Mouse (Mus musculus) small intestine, adult 2 months (tissue): ENCODE data around the gene Gfod1. TPM values are rescaled to one million over a fixed set of nuclear protein-coding genes. Genes with fewer than 3 reads are reported as not detected.

Experiments used
- H3K27ac ChIP-seq: fragments of 200-500 bp; 2 replicates; pipeline ENCODE4 v1.5.1; 2012; ENCODE audit warnings: low read depth, low read length, control low read depth, inconsistent platforms; ENCODE audit not compliant: insufficient read depth
- H3K27me3 ChIP-seq: fragments of 200-500 bp; 2 replicates; pipeline ENCODE4 v1.6.1; 2012; ENCODE audit warnings: mild to moderate bottlenecking, moderate library complexity, low read length, inconsistent platforms; ENCODE audit not compliant: control insufficient read depth, insufficient read depth
- H3K36me3 ChIP-seq: fragments of 200-500 bp; 2 replicates; pipeline ENCODE4 v1.6.1; 2012; ENCODE audit warnings: mild to moderate bottlenecking, low read length, control low read depth, inconsistent platforms; ENCODE audit not compliant: control insufficient read depth, insufficient read depth
- H3K4me1 ChIP-seq: fragments of 200-500 bp; 2 replicates; pipeline ENCODE4 v1.6.1; 2012; ENCODE audit warnings: low read length, inconsistent platforms, mixed read lengths; ENCODE audit not compliant: control insufficient read depth, insufficient read depth, insufficient read length
- H3K4me3 ChIP-seq: fragments of 200-500 bp; 2 replicates; pipeline ENCODE4 v1.5.1; 2012; ENCODE audit warnings: low read depth, mild to moderate bottlenecking, control low read depth, inconsistent platforms, low read length, moderate library complexity
- CTCF ChIP-seq: fragments of 200-500 bp; IDR thresholded peaks from 2 replicates; pipeline ENCODE4 v1.5.1; 2012; ENCODE audit warnings: low read depth, mild to moderate bottlenecking, control low read depth, inconsistent platforms, low read length, moderate library complexity, mixed read lengths; ENCODE audit not compliant: insufficient replicate concordance, insufficient read length; ENCODE audit errors: extremely low read depth
- POLR2A ChIP-seq: fragments of 200-500 bp; IDR thresholded peaks from 2 replicates; pipeline ENCODE4 v1.6.1; 2012; ENCODE audit warnings: low read depth, mild to moderate bottlenecking, control low read depth, inconsistent platforms, low read length, moderate library complexity
- whole genome bisulfite sequencing: fragments of 180-500 bp; shearing (Covaris S2); methylation state at CpG from one replicate; pipeline ENCODE4 v1.1.7; 2018; 5-methylcytosine and 5-hydroxymethylcytosine counted together
- polyA plus RNA-seq: library from polyadenylated mRNA; depleted of rRNA; stranded (reverse); fragments of >200 nt; gene quantifications from 2 replicates; pipeline ENCODE4 v1.2.3, GENCODE M21; 2012

Gfod1 gene
- polyA plus RNA-seq, 1 experiment = 4.3 TPM

- Histone ChIP-seq H3K4me3 (no peak overlapping the region), H3K27me3 (no peaks in the 10 kb centered on the region), H3K36me3 (no peaks in the 10 kb centered on the region), H3K27ac (no peak overlapping the region), H3K4me1 (peaks cover 9% of the 10 kb centered on the region; the same call in 1 of the 2 replicates)
- WGBS = 76% methylated on average over 5 of the region's 5 CpGs
- TF ChIP-seq POLR2A (no peak), CTCF (no peak)
Observed at GRCm38 (mm10) chr13:43299171-43299570, 4.8 kb downstream of the Gfod1 start.

GRCm38 (mm10) chr13:43297526-43297925, 6.4 kb downstream of the Gfod1 start:
- TF ChIP-seq CTCF (no peak), POLR2A (no peak)
- Histone ChIP-seq H3K36me3 (no peaks in the 10 kb centered on the region), H3K27ac (no peak overlapping the region), H3K4me3 (no peak overlapping the region), H3K27me3 (no peaks in the 10 kb centered on the region), H3K4me1 (peaks cover 9% of the 10 kb centered on the region; the same call in 1 of the 2 replicates)
- WGBS = 87% methylated on average over 5 of the region's 5 CpGs

GRCm38 (mm10) chr13:43296140-43296805, 7.7 kb downstream of the Gfod1 start:
- Histone ChIP-seq H3K4me3 (no peak overlapping the region), H3K4me1 (peaks cover 5% of the 10 kb centered on the region; the same call in 1 of the 2 replicates), H3K27me3 (no peaks in the 10 kb centered on the region), H3K36me3 (no peaks in the 10 kb centered on the region), H3K27ac (no peak overlapping the region)
- 46% methylated on average over 7 of the region's 7 CpGs for WGBS
- TF ChIP-seq POLR2A (no peak), CTCF (no peak)

GRCm38 (mm10) chr13:43295684-43296083, 8.3 kb downstream of the Gfod1 start:
- H3K4me3 ChIP-seq = no peak overlapping the region
- TF ChIP-seq POLR2A = no peak
- TF ChIP-seq CTCF = no peak
- no peaks in the 10 kb centered on the region; the same call in 1 of the 2 replicates for H3K4me1 ChIP-seq
- WGBS = 85% methylated on average over 7 of the region's 7 CpGs
- no peaks in the 10 kb centered on the region for H3K36me3 ChIP-seq
- no peaks in the 10 kb centered on the region for H3K27me3 ChIP-seq
- no peak overlapping the region for H3K27ac ChIP-seq

- H3K36me3 ChIP-seq = no peaks in the 10 kb centered on the region
- 59% methylated on average over 7 of the region's 7 CpGs for WGBS
Observed at GRCm38 (mm10) chr13:43294957-43295590, 8.9 kb downstream of the Gfod1 start.

GRCm38 (mm10) chr13:43292892-43293291, 11.1 kb downstream of the Gfod1 start:
- no peak for TF ChIP-seq CTCF
- no peak for TF ChIP-seq POLR2A

More at GRCm38 (mm10) chr13:43294957-43295590, 8.9 kb downstream of the Gfod1 start:
- no peaks in the 10 kb centered on the region for H3K4me1 ChIP-seq
- H3K27ac ChIP-seq = 0 out of 2 replicates have a peak overlapping the region, but pooled peaks have one; percentile 0
- no peak overlapping the region for H3K4me3 ChIP-seq
- TF ChIP-seq CTCF (no peak), POLR2A (no peak)
- H3K27me3 ChIP-seq = no peaks in the 10 kb centered on the region

GRCm38 (mm10) chr13:43289076-43289475, 14.9 kb downstream of the Gfod1 start:
- no peaks in the 10 kb centered on the region for H3K36me3 ChIP-seq
- TF ChIP-seq POLR2A = no peak
- WGBS = 82% methylated on average over 6 of the region's 6 CpGs
- H3K4me1 ChIP-seq = no peaks in the 10 kb centered on the region; the same call in 1 of the 2 replicates
- H3K4me3 ChIP-seq = no peak overlapping the region
- no peak overlapping the region for H3K27ac ChIP-seq
- no peaks in the 10 kb centered on the region for H3K27me3 ChIP-seq

More at GRCm38 (mm10) chr13:43292892-43293291, 11.1 kb downstream of the Gfod1 start:
- Histone ChIP-seq H3K4me1 (no peaks in the 10 kb centered on the region), H3K4me3 (no peak overlapping the region), H3K36me3 (no peaks in the 10 kb centered on the region), H3K27ac (no peak overlapping the region), H3K27me3 (no peaks in the 10 kb centered on the region)
- 25% methylated on average over 4 of the region's 4 CpGs for WGBS
